Mouse (Mus musculus): ENCODE results near the gene Tbx3. TPM values are rescaled to one million over a fixed set of nuclear protein-coding genes. Genes with fewer than 3 reads are reported as not detected.

Gene Tbx3
- polyA plus RNA-seq, 1 experiment: 672 TPM

- Histone ChIP-seq H3K27ac (ENCODE audit: insufficient read depth, low read depth, low read length) (peak overlapping the region; percentile 92), H3K4me3 (ENCODE audit: low read depth, low read length) (peak overlapping the region; percentile 83), H3K36me3 (ENCODE audit: control insufficient read depth, insufficient read depth, low read length) (peaks cover 43% of the 10 kb centered on the region), H3K4me1 (ENCODE audit: control insufficient read depth, insufficient read depth, insufficient read length, low read length) (no peaks in the 10 kb centered on the region; the same call in 1 of the 2 replicates), H3K27me3 (ENCODE audit: control insufficient read depth, insufficient read depth, low read length) (no peaks in the 10 kb centered on the region)
- WGBS: 3% methylated on average over 19 of the region's 19 CpGs
- TF ChIP-seq POLR2A (IDR thresholded peaks at IDR 0.05; ENCODE audit: low read depth, low read length) (no peak), CTCF (IDR thresholded peaks at IDR 0.05; ENCODE audit: extremely low read depth, insufficient read length, insufficient replicate concordance, low read depth, low read length) (no peak; the same call in 1 of the 2 replicates)
Measured at GRCm38 (mm10) chr5:119672348-119672983, 2.0 kb downstream of the Tbx3 start.

GRCm38 (mm10) chr5:119672984-119673600 lies 2.6 kb downstream of the Tbx3 start:
- WGBS: 4% methylated on average over 17 of the region's 17 CpGs
- H3K4me1 ChIP-seq (ENCODE audit: control insufficient read depth, insufficient read depth, insufficient read length, low read length): no peaks in the 10 kb centered on the region; the same call in 1 of the 2 replicates
- H3K4me3 ChIP-seq (ENCODE audit: low read depth, low read length): peak overlapping the region; percentile 83
- no peaks in the 10 kb centered on the region for H3K27me3 ChIP-seq (ENCODE audit: control insufficient read depth, insufficient read depth, low read length)
- TF ChIP-seq CTCF (IDR thresholded peaks at IDR 0.05; ENCODE audit: extremely low read depth, insufficient read length, insufficient replicate concordance, low read depth, low read length): no peak
- TF ChIP-seq POLR2A (IDR thresholded peaks at IDR 0.05; ENCODE audit: low read depth, low read length): no peak
- peak overlapping the region; percentile 92 for H3K27ac ChIP-seq (ENCODE audit: insufficient read depth, low read depth, low read length)
- H3K36me3 ChIP-seq (ENCODE audit: control insufficient read depth, insufficient read depth, low read length): peaks cover 48% of the 10 kb centered on the region

- TF ChIP-seq POLR2A (IDR thresholded peaks at IDR 0.05; ENCODE audit: low read depth, low read length) (no peak), CTCF (IDR thresholded peaks at IDR 0.05; ENCODE audit: extremely low read depth, insufficient read length, insufficient replicate concordance, low read depth, low read length) (no peak)
- peak overlapping the region; percentile 63 for H3K4me3 ChIP-seq (ENCODE audit: low read depth, low read length)
- no peaks in the 10 kb centered on the region for H3K27me3 ChIP-seq (ENCODE audit: control insufficient read depth, insufficient read depth, low read length)
- H3K4me1 ChIP-seq (ENCODE audit: control insufficient read depth, insufficient read depth, insufficient read length, low read length): no peaks in the 10 kb centered on the region; the same call in 1 of the 2 replicates
- WGBS: 7% methylated on average over 22 of the region's 22 CpGs
- H3K36me3 ChIP-seq (ENCODE audit: control insufficient read depth, insufficient read depth, low read length): peaks cover 57% of the 10 kb centered on the region
- peak overlapping the region; percentile 88 for H3K27ac ChIP-seq (ENCODE audit: insufficient read depth, low read depth, low read length)
Measured at GRCm38 (mm10) chr5:119673716-119674605, 3.5 kb downstream of the Tbx3 start.

- Histone ChIP-seq H3K4me3 (ENCODE audit: low read depth, low read length) (peak overlapping the region; percentile 70), H3K36me3 (ENCODE audit: control insufficient read depth, insufficient read depth, low read length) (peaks cover 62% of the 10 kb centered on the region), H3K4me1 (ENCODE audit: control insufficient read depth, insufficient read depth, insufficient read length, low read length) (no peaks in the 10 kb centered on the region; the same call in 1 of the 2 replicates), H3K27me3 (ENCODE audit: control insufficient read depth, insufficient read depth, low read length) (no peaks in the 10 kb centered on the region), H3K27ac (ENCODE audit: insufficient read depth, low read depth, low read length) (peak overlapping the region; percentile 88)
- no peak for TF ChIP-seq CTCF (IDR thresholded peaks at IDR 0.05; ENCODE audit: extremely low read depth, insufficient read length, insufficient replicate concordance, low read depth, low read length)
- no peak for TF ChIP-seq POLR2A (IDR thresholded peaks at IDR 0.05; ENCODE audit: low read depth, low read length)
- 14% methylated on average over 12 of the region's 12 CpGs for WGBS
Measured at GRCm38 (mm10) chr5:119674606-119675330, 4.3 kb downstream of the Tbx3 start.

- Histone ChIP-seq H3K27ac (ENCODE audit: insufficient read depth, low read depth, low read length) (peak overlapping the region; percentile 88; the same call in 1 of the 2 replicates), H3K36me3 (ENCODE audit: control insufficient read depth, insufficient read depth, low read length) (peaks cover 76% of the 10 kb centered on the region), H3K4me1 (ENCODE audit: control insufficient read depth, insufficient read depth, insufficient read length, low read length) (peaks cover 7% of the 10 kb centered on the region), H3K27me3 (ENCODE audit: control insufficient read depth, insufficient read depth, low read length) (no peaks in the 10 kb centered on the region), H3K4me3 (ENCODE audit: low read depth, low read length) (peak overlapping the region; percentile 57)
- TF ChIP-seq POLR2A (IDR thresholded peaks at IDR 0.05; ENCODE audit: low read depth, low read length) (peak; percentile 39; the same call in 1 of the 2 replicates), CTCF (IDR thresholded peaks at IDR 0.05; ENCODE audit: extremely low read depth, insufficient read length, insufficient replicate concordance, low read depth, low read length) (0 out of 2 replicates have a peak, but pooled peaks have one; percentile 7)
- WGBS: 21% methylated on average over 2 of the region's 2 CpGs
Measured at GRCm38 (mm10) chr5:119676245-119676644, 5.8 kb downstream of the Tbx3 start.

GRCm38 (mm10) chr5:119678516-119678915 lies 8.0 kb downstream of the Tbx3 start:
- Histone ChIP-seq H3K27ac (ENCODE audit: insufficient read depth, low read depth, low read length) (peak overlapping the region; percentile 21; the same call in 1 of the 2 replicates), H3K36me3 (ENCODE audit: control insufficient read depth, insufficient read depth, low read length) (peaks cover 92% of the 10 kb centered on the region), H3K4me1 (ENCODE audit: control insufficient read depth, insufficient read depth, insufficient read length, low read length) (peaks cover 10% of the 10 kb centered on the region), H3K27me3 (ENCODE audit: control insufficient read depth, insufficient read depth, low read length) (no peaks in the 10 kb centered on the region), H3K4me3 (ENCODE audit: low read depth, low read length) (peak overlapping the region; percentile 47)
- 78% methylated on average over 5 of the region's 5 CpGs for WGBS
- TF ChIP-seq POLR2A (IDR thresholded peaks at IDR 0.05; ENCODE audit: low read depth, low read length) (no peak), CTCF (IDR thresholded peaks at IDR 0.05; ENCODE audit: extremely low read depth, insufficient read length, insufficient replicate concordance, low read depth, low read length) (no peak)

Measured in small intestine, adult 2 months (tissue).